Mouse (Mus musculus): ENCODE measurements at regions not wholly inside any gene's neighbourhood (a gene's known extent, or its start where the extent isn't known, plus 50 kb on each side); places are given as distances from the start of the nearest gene placed in this dataset.

DNA sequence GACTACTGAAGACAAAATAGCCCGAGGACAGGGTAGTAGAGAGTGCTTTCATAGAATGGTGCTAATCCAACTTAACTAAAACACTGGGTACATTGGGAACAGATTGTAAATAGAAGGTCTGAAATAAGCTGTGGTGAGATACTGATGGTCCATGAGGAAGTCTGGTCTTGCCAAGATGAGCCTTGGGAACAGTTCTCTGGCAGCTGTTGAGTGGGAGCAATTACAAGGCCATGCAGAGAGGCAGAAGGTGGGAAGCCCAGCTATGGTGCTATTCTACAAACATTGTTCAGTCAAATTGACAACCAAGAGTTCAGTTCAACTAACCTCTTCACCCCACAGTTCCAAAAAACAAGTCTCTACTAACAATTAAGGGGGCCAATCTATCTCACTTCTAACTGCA, 92.5 kb upstream of the Tenm4 start:
- DNase-seq (ENCODE audit: low read depth, low spot score) = no peak

DNA sequence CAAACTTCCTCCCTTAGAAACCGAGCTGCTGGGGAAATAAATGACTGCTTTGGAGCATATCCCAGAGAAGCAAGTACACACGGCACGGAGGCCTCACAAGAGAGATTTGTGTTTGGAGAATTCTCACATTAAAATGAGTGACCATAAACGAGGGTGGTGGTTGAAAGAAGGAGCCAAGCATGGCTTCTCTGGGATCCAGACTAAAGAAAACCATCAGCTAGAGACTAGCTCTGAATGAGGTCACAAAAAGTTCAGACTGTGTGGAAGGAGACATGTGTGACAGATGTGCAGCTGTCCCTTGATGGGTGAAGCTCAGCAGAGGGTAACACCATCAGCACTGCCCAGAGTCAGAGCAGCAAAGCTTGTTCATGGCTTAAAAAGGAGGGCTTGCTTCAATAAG, 89.4 kb upstream of the Tenm4 start:
- no peak for DNase-seq (ENCODE audit: low read depth, low spot score)

DNA sequence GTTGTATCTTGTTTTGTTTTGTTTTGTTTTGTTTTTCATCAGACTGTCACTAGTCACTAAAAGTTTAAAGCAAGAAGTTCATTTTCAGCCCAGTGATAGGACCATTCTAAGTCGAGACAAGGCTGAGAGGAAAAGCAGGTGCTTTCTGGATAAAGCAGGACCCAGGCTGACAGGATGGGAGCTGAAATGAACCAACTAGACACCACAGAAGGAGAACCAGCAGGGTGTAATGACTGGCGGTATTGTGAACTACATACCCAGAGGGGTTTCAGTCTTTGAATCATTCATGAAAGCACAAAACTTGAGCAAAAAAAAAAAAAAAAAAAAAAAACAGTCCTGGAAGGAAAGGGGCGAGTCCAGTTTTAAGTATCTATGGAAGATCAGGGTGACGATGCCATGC, 75.9 kb upstream of the Tenm4 start:
- no peak for DNase-seq (ENCODE audit: low read depth, low spot score)

DNA sequence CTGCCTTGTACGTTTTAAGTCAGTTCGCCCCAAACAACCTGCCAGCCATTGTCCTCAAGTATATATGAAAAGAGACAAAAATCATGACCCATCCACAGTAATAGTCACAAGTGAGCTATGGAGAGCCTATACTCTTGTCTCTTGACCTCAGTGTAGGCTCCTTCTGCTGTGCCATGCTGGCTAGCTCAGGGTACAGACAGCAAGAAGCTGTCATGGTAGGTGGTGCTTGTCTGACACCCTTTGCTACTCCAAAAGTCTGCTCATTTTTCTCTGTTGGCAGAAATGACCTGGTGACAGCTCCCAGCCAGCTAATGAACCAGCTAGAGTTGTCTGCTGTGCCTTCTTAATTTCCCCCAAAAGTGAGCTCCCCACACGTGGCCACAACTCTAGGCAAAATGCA, 75.3 kb upstream of the Tenm4 start:
- no peak for DNase-seq (ENCODE audit: low read depth, low spot score)

DNA sequence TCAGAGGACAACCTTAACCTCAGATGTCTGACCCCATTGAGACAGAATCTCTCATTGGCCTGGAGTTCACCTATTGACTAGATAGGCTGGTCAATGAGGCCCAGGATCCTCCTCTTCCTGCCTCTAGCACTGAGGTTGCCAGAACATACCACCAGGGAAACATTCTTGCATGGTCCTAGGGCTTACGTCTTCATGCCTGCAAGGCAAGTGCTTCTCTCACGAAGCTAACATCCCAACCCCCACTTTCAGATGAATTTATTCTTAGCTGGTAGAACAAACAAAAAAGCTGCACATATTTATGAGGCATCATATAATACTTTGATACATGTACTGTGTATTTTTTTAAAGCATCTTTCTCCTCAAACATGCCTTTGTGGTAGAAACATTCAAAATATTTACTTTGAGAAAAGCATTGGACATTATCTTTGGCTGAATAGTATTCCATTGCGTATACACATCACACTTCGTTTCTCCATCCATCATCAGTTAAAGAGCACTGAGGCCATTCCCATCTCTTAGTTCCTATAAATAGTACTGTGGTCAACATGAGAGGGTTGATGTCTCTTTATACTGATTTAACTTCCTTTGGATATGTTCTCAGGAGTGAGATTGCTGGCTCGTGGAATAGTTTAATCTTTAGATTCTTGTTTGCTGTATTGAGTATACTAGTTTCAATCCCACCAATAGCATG, 72.2 kb upstream of the Tenm4 start:
- no peak for DNase-seq (ENCODE audit: low read depth, low spot score)

DNA sequence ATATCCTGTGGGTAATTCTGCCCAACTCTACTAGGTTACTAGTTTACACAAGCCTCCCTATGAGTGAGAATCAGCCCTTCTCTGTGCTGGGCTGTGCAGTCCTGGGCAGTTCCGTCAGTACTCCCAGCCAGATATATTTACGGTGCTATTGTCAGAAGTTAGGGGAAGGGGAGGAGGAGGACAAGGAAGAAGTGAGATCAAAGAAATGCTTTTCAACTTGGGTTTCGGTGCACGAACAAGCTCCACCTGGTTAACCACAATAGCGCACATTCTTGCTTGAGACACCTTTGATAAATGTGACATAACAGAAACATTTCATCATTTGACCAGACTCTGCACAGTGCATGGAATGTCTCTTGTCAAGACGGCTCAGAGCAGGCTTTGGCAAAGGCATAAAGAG, 68.3 kb upstream of the Tenm4 start:
- no peak for DNase-seq (ENCODE audit: low read depth, low spot score)

DNA sequence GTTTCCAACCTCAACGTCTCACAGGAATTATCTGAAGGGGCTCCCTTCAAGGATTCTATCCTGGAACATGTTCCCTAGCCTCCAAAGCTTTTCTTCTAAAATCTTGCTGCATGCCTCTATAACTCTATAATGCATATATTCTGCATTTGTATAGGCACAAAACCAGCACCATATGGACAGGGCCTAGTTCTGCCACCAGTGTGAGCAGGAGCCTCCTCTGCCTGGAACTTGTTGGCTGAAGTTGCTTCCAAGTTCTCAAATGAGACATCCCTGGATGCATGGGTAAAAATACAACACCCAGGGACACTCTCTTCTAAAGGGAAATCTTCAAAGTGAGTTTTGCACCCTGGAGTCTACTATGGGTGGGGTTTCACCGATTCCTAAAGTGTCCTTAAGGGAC, 62.3 kb upstream of the Tenm4 start:
- DNase-seq (ENCODE audit: low read depth, low spot score) = no peak

DNA sequence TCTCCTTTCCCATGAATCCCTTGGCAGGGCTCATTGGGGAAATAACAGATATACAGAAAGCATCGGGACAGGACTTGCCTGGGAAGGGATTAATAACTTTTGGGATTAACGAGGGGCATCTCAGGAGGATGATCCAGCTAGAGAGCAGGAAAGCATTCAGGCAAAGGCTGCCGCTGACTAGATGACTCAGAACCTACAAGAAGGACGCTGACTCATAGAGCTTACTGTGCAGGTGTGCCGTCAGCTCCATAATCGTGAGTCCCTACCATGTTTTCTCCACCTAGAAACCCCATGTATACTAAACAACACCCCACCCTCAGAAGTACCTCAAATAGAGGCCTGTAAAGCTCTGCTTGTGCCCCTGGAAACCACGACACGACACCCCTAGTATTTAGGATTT, 50.9 kb upstream of the Tenm4 start:
- DNase-seq (ENCODE audit: low read depth, low spot score) = no peak
